Mouse (Mus musculus) midbrain, postnatal 0 days (tissue): ENCODE data around the gene Tesk2. TPM values are rescaled to one million over a fixed set of nuclear protein-coding genes. Genes with fewer than 3 reads are reported as not detected.

ENCODE experiments used
- ATAC-seq: fragments of 200-750 bp; cut with Nextera tagmentation; 2 replicates; pipeline ENCODE4 v1.8.0; 2017; ENCODE audit warnings: moderate number of reproducible peaks, mild to moderate bottlenecking, moderate TSS enrichment, moderate library complexity; ENCODE audit not compliant: low FRiP score
- DNase-seq: peaks from one replicate; pipeline ENCODE4 v3.0.0-alpha.2; 2015; ENCODE audit warnings: low spot score
- H3K27ac ChIP-seq: fragments of 300-500 bp; sonication (generic); 2 replicates; pipeline ENCODE4 v1.5.1; 2014; ENCODE audit warnings: low read depth, mild to moderate bottlenecking, low read length, mixed read lengths
- H3K27me3 ChIP-seq: fragments of 300-500 bp; sonication (generic); 2 replicates; pipeline ENCODE4 v1.6.1; 2014; ENCODE audit warnings: low read length, control low read depth, mixed read lengths; ENCODE audit not compliant: insufficient read depth
- H3K36me3 ChIP-seq: fragments of 300-500 bp; sonication (generic); 2 replicates; pipeline ENCODE4 v1.6.1; 2014; ENCODE audit warnings: low read length, control low read depth, mixed read lengths; ENCODE audit not compliant: insufficient read depth
- H3K4me1 ChIP-seq: fragments of 300-500 bp; sonication (generic); 2 replicates; pipeline ENCODE4 v1.6.1; 2014; ENCODE audit warnings: mild to moderate bottlenecking, control low read depth, antibody characterized with exemption, low read length, mixed read lengths; ENCODE audit not compliant: insufficient read depth
- H3K4me2 ChIP-seq: fragments of 300-500 bp; sonication (generic); 2 replicates; pipeline ENCODE4 v1.6.1; 2014; ENCODE audit warnings: low read depth, mild to moderate bottlenecking, low read length, mixed read lengths; ENCODE audit not compliant: poor library complexity, severe bottlenecking
- H3K4me3 ChIP-seq: fragments of 300-500 bp; sonication (generic); 2 replicates; pipeline ENCODE4 v1.5.1; 2014; ENCODE audit warnings: low read depth, mild to moderate bottlenecking, low read length, moderate library complexity
- H3K9ac ChIP-seq: fragments of 300-500 bp; sonication (generic); replicated peaks from 2 replicates; pipeline ENCODE4 v1.6.1; 2014; ENCODE audit warnings: mild to moderate bottlenecking, low read length, moderate library complexity, mixed read lengths; ENCODE audit not compliant: poor library complexity, severe bottlenecking
- H3K9me3 ChIP-seq: fragments of 300-500 bp; sonication (generic); 2 replicates; pipeline ENCODE4 v1.6.1; 2016; ENCODE audit warnings: low read length, control low read depth
- CTCF ChIP-seq: IDR thresholded peaks from 2 replicates; pipeline ENCODE4 v1.5.1; 2016; ENCODE audit warnings: antibody characterized with exemption, mild to moderate bottlenecking
- WGBS: fragments of 180-500 bp; shearing (Covaris S2); extraction: QIAGEN DNeasy Blood & Tissue Kit; methylation state at CpG from one replicate; pipeline ENCODE4 v1.1.7; 2014; 5-methylcytosine and 5-hydroxymethylcytosine counted together
- polyA plus RNA-seq: library from polyadenylated mRNA; unstranded; fragments of >200 nt; fragmentation: Nextera tagmentation; extraction: Ambion mirVana; gene quantifications from 2 replicates; pipeline ENCODE4 v1.2.1, GENCODE M21; 2015
- total RNA-seq: library from RNA; depleted of rRNA; stranded (reverse); fragments of >200 nt; gene quantifications from 2 replicates; pipeline ENCODE4 v1.2.3, GENCODE M21; 2014

Tesk2 gene
- total and polyA plus RNA-seq, 2 experiments from 2014 or later, result 0.77 to 1.6 TPM

DNA sequence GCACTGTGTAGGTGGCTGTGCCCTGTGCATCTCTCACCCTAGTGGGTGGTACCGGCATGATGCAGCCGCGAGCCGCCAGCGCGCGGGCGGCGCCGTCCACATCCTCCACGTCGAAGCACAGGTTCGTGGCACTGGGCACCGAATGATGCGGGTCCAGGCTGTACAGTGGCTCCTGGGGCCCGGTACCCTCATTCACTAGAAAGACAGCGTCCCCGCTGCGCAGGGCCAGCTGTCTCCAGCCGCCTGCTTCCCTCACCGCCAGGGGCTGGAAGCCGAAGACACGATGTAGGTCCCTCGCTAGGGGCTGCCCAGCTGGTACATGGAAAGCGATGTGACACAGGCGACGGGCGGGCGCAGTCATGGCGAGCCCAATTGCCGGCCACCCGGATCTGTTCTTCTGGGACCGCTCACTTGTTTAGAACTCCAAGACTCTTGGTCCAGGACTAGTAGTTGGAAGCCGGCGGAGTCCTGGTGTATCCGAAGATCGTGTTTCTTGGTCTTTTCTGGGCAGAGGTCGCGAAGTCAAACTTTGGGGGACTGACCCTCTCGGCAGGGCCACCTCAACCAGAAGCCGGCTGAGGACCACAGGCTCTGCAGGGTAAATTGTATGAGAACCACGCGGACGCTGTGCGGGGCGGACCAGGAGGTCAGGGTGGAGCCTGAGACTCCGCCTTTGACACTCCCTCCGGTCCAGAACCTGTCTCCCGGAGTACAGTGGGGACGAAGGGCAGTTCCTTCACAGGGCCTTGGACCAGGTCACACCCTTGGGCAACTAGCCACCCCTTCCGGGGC lies 100.3 kb downstream of the Tesk2 start:
- ATAC-seq, result peak; percentile 51
- under 1% methylated on average over 49 of the region's 51 CpGs for WGBS
- peak overlapping the region; percentile 58 for H3K4me2 ChIP-seq

DNA sequence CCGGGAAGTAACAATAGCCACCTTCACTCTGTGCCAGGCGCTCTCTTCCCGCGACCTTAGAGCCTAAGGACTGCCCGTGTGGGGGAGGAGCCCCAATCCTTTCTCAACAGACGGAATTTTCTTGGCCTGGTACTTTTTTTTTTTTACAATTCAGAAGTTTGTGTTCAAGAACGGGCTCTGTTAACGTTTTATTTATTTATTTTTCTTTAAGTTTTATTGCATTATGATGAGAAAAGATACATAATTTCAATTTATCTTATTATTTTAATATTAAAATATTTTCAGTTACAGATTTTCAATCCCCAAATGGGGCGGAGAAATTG lies 100.9 kb downstream of the Tesk2 start, which contains the start of gene Hpdl:
Gene Hpdl (minus strand): TSS at position 14 of the 323 bp plus-strand sequence.
- peak within 1 kb of the TSS; percentile 39 for H3K4me3 ChIP-seq
- no peaks in the 10 kb centered on the region for H3K9me3 ChIP-seq
- peaks cover 4% of the 10 kb centered on the region; the same call in 1 of the 2 replicates for H3K36me3 ChIP-seq
- peaks cover 4% of the 10 kb centered on the region; the same call in 1 of the 2 replicates for H3K27me3 ChIP-seq
- no peak for ATAC-seq
- WGBS, result 13% methylated on average over 9 of the region's 9 CpGs
- no peak for TF ChIP-seq CTCF
- H3K27ac ChIP-seq, result no peak within 1 kb of the TSS
- peak within 1 kb of the TSS; percentile 58 for H3K4me2 ChIP-seq
- no peaks in the 10 kb centered on the region; the same call in 1 of the 2 replicates for H3K4me1 ChIP-seq
- no peak for DNase-seq
- H3K9ac ChIP-seq, result peak within 1 kb of the TSS; percentile 48; the same call in 1 of the 2 replicates

More for the DNA sequence above, 100.3 kb downstream of the Tesk2 start:
- peaks cover 4% of the 10 kb centered on the region; the same call in 1 of the 2 replicates for H3K36me3 ChIP-seq
- no peaks in the 10 kb centered on the region; the same call in 1 of the 2 replicates for H3K4me1 ChIP-seq
- peak; percentile 55 for TF ChIP-seq CTCF
- H3K27me3 ChIP-seq, result peaks cover 4% of the 10 kb centered on the region; the same call in 1 of the 2 replicates
- H3K27ac ChIP-seq, result no peak overlapping the region
- peak; percentile 56 for DNase-seq
- peak overlapping the region; percentile 39 for H3K4me3 ChIP-seq
- peak overlapping the region; percentile 48; the same call in 1 of the 2 replicates for H3K9ac ChIP-seq
- no peaks in the 10 kb centered on the region for H3K9me3 ChIP-seq

DNA sequence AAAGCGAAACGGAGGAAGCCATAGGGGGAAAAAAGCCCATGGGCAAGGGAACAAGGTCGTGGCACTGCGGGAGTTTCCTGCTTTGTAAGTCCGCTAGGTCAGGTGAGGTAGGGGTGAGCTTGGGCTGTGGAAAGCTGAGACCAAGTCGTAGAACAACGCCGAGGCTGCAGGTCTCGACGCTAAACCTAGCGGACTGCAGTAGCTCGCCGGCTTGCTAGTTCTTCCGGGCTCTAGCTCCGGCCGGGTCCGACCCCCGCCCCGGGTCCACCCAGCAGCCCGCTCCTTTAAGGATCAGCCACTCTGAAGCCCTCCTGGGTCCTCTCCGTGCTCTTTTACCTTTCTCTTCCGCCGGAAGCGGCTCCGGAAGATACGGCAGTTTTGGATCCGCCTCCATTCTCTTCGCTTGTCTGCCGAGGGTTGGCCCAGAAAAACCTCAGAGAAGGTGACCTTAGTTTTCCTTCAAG lies 103.8 kb downstream of the Tesk2 start:
- peak overlapping the region; percentile 65 for H3K9ac ChIP-seq
- no peaks in the 10 kb centered on the region; the same call in 1 of the 2 replicates for H3K4me1 ChIP-seq
- peak; percentile 66 for ATAC-seq
- DNase-seq, result peak; percentile 83
- peak overlapping the region; percentile 51 for H3K4me3 ChIP-seq
- H3K27me3 ChIP-seq, result peaks cover 4% of the 10 kb centered on the region; the same call in 1 of the 2 replicates
- peak overlapping the region; percentile 71 for H3K27ac ChIP-seq
- H3K36me3 ChIP-seq, result no peaks in the 10 kb centered on the region
- H3K4me2 ChIP-seq, result peak overlapping the region; percentile 63
- whole genome bisulfite sequencing, result under 1% methylated on average over 29 of the region's 29 CpGs
- TF ChIP-seq CTCF, result no peak
- no peaks in the 10 kb centered on the region for H3K9me3 ChIP-seq

DNA sequence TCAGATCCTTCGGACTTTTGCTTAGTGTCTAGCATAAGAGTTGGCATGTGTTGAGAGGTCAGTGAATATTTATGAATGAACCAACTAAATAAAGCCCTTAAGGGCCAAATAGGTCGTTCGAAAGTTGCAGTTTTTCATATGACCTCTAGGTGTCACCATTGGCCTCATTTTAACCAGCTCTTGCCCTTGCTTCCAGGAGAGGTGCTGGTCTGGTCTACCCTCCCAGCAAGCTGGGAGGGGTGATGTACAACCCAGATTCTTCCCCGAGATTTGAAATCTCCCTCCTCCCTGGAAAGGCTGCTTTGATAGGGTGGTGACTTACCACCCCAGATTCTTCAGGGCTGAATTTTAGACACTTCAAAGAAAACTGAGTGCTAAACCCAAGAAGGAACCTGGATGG lies 107.1 kb downstream of the Tesk2 start:
- Histone ChIP-seq H3K27me3 (no peaks in the 10 kb centered on the region), H3K4me3 (no peak overlapping the region), H3K36me3 (no peaks in the 10 kb centered on the region), H3K9ac (no peak overlapping the region), H3K4me2 (no peak overlapping the region), H3K4me1 (no peaks in the 10 kb centered on the region), H3K27ac (no peak overlapping the region), H3K9me3 (no peaks in the 10 kb centered on the region)
- peak; percentile 83 for TF ChIP-seq CTCF
- ATAC-seq (0 out of 2 replicates have a peak, but pooled peaks have one; percentile 44), DNase-seq (peak; percentile 83)
- 2% methylated on average over 4 of the region's 4 CpGs for WGBS

DNA sequence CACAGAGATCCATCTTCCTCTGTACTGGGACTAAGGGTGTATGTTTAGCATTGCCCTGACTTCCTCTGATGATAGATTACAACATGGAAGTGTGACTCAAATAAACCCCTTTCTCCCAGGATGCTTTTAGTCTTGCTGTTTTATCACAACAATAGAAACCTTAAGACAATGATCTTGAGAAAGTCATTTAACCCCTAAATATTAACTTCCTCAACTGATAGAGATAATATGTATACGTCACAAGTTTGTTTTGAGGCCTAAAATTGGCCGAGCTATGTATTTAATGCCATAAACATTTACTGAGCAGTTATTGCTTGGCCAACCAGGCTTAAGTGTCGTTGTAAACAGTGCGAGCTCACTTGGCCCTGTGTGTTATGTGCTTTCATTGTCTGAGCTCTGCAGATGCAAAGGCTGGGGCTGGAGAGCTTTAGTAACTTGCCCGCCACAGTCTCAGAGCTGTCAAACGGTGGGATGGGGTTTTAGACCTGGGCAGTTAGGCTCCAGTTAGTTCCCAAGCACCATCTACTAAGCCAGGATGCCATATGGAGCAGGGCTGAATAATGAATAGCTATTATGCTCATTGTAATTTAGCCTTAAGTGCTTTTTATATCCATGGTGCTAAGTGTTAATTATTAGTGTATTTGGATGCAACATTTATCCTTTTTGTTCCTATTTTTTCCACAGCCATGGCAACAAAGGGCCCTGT lies 108.8 kb downstream of the Tesk2 start:
- Histone ChIP-seq H3K9ac (no peak overlapping the region), H3K9me3 (no peaks in the 10 kb centered on the region), H3K4me1 (no peaks in the 10 kb centered on the region), H3K27me3 (no peaks in the 10 kb centered on the region), H3K27ac (no peak overlapping the region), H3K4me2 (no peak overlapping the region), H3K4me3 (no peak overlapping the region), H3K36me3 (no peaks in the 10 kb centered on the region)
- DNase-seq (no peak), ATAC-seq (no peak)
- TF ChIP-seq CTCF, result no peak
- 40% methylated on average over 6 of the region's 6 CpGs for WGBS

DNA sequence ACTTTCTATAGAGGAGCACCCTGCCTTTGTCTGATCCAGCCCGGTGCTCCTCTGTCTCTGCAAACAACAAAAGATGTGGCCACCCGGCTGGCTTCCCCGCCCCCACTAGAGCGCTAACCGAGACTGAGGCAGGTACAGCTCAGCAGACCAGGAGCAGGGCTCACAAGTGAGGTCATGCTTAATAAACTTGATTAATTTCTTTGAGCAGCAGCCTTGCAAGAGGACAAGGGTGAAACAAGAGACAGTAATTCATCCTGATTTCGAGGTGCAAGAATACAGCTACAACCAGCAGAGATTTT lies 109.3 kb downstream of the Tesk2 start:
- no peak overlapping the region for H3K4me3 ChIP-seq

More for the DNA sequence above, 109.3 kb downstream of the Tesk2 start:
- no peak for DNase-seq
- Histone ChIP-seq H3K4me1 (no peaks in the 10 kb centered on the region), H3K27ac (no peak overlapping the region), H3K4me2 (no peak overlapping the region), H3K36me3 (no peaks in the 10 kb centered on the region), H3K27me3 (no peaks in the 10 kb centered on the region), H3K9me3 (no peaks in the 10 kb centered on the region), H3K9ac (no peak overlapping the region)
- ATAC-seq, result no peak
- TF ChIP-seq CTCF, result no peak
- WGBS, result 13% methylated on average over 6 of the region's 6 CpGs
